Mouse (Mus musculus): ENCODE measurements around the gene Cisd3. TPM values are rescaled to one million over a fixed set of nuclear protein-coding genes. Genes with fewer than 3 reads are reported as not detected.

Gene Cisd3
- polyA plus RNA-seq, 1 experiment from 2014 or later = 41.2 TPM

GRCm38 (mm10) chr11:97664771-97665240 lies 20.8 kb upstream of the Cisd3 start:
- 29% methylated on average over 6 of the region's 6 CpGs for WGBS
- H3K27me3 ChIP-seq = peaks cover 4% of the 10 kb centered on the region; the same call in 1 of the 2 replicates
- peak overlapping the region; percentile 84 for H3K4me2 ChIP-seq
- ATAC-seq (replicated peaks; ENCODE audit: low FRiP score) = no peak
- H3K27ac ChIP-seq = peak overlapping the region; percentile 95
- H3K36me3 ChIP-seq = peaks cover 47% of the 10 kb centered on the region
- peaks cover 68% of the 10 kb centered on the region for H3K4me1 ChIP-seq
- H3K9ac ChIP-seq = peak overlapping the region; percentile 83
- H3K4me3 ChIP-seq (replicated peaks) = peak overlapping the region; percentile 85
- no peaks in the 10 kb centered on the region for H3K9me3 ChIP-seq (replicated peaks)

- Histone ChIP-seq H3K4me2 (peak overlapping the region; percentile 84), H3K27me3 (peaks cover 4% of the 10 kb centered on the region; the same call in 1 of the 2 replicates), H3K36me3 (peaks cover 53% of the 10 kb centered on the region), H3K9ac (0 out of 2 replicates have a peak overlapping the region, but pooled peaks have one; percentile 83), H3K4me3 (replicated peaks) (peak overlapping the region; percentile 85), H3K9me3 (replicated peaks) (no peaks in the 10 kb centered on the region), H3K4me1 (peaks cover 71% of the 10 kb centered on the region), H3K27ac (peak overlapping the region; percentile 95; the same call in 1 of the 2 replicates)
- ATAC-seq (replicated peaks; ENCODE audit: low FRiP score) = no peak
- WGBS = 87% methylated on average over 13 of the region's 13 CpGs
Measured at GRCm38 (mm10) chr11:97665431-97665830, 20.2 kb upstream of the Cisd3 start.

- Histone ChIP-seq H3K27ac (no peak overlapping the region), H3K4me1 (peaks cover 71% of the 10 kb centered on the region), H3K9me3 (replicated peaks) (no peaks in the 10 kb centered on the region), H3K4me2 (no peak overlapping the region), H3K36me3 (peaks cover 61% of the 10 kb centered on the region), H3K27me3 (peaks cover 4% of the 10 kb centered on the region; the same call in 1 of the 2 replicates), H3K4me3 (replicated peaks) (no peak overlapping the region), H3K9ac (no peak overlapping the region)
- ATAC-seq (replicated peaks; ENCODE audit: low FRiP score) = no peak
- 91% methylated on average over 7 of the region's 7 CpGs for WGBS
Measured at GRCm38 (mm10) chr11:97666221-97666620, 19.4 kb upstream of the Cisd3 start.

GRCm38 (mm10) chr11:97666794-97667193 lies 18.8 kb upstream of the Cisd3 start:
- Histone ChIP-seq H3K9me3 (replicated peaks) (no peaks in the 10 kb centered on the region), H3K36me3 (peaks cover 67% of the 10 kb centered on the region), H3K4me1 (peaks cover 65% of the 10 kb centered on the region), H3K4me2 (no peak overlapping the region), H3K27me3 (peaks cover 2% of the 10 kb centered on the region; the same call in 1 of the 2 replicates), H3K4me3 (replicated peaks) (no peak overlapping the region), H3K9ac (no peak overlapping the region), H3K27ac (no peak overlapping the region)
- ATAC-seq (replicated peaks; ENCODE audit: low FRiP score) = no peak
- WGBS = 94% methylated on average over 15 of the region's 15 CpGs

- ATAC-seq (replicated peaks; ENCODE audit: low FRiP score) = no peak
- Histone ChIP-seq H3K4me2 (no peak overlapping the region), H3K36me3 (peaks cover 80% of the 10 kb centered on the region), H3K27ac (peak overlapping the region; percentile 66; the same call in 1 of the 2 replicates), H3K4me3 (replicated peaks) (no peak overlapping the region), H3K27me3 (no peaks in the 10 kb centered on the region), H3K9me3 (replicated peaks) (no peaks in the 10 kb centered on the region), H3K4me1 (peaks cover 54% of the 10 kb centered on the region), H3K9ac (no peak overlapping the region)
- WGBS = 90% methylated on average over 7 of the region's 7 CpGs
Measured at GRCm38 (mm10) chr11:97668160-97668559, 17.5 kb upstream of the Cisd3 start.

- Histone ChIP-seq H3K4me2 (peak overlapping the region; percentile 19; the same call in 1 of the 2 replicates), H3K4me1 (peaks cover 52% of the 10 kb centered on the region), H3K27ac (peak overlapping the region; percentile 66), H3K27me3 (no peaks in the 10 kb centered on the region), H3K9me3 (replicated peaks) (no peaks in the 10 kb centered on the region), H3K4me3 (replicated peaks) (no peak overlapping the region), H3K36me3 (peaks cover 91% of the 10 kb centered on the region), H3K9ac (no peak overlapping the region)
- WGBS = 48% methylated on average over 15 of the region's 15 CpGs
- no peak for ATAC-seq (replicated peaks; ENCODE audit: low FRiP score)
Measured at GRCm38 (mm10) chr11:97669268-97669667, 16.4 kb upstream of the Cisd3 start.

- Histone ChIP-seq H3K9ac (no peak overlapping the region), H3K9me3 (replicated peaks) (no peaks in the 10 kb centered on the region), H3K4me1 (peaks cover 46% of the 10 kb centered on the region), H3K36me3 (peaks cover 97% of the 10 kb centered on the region), H3K4me3 (replicated peaks) (no peak overlapping the region), H3K27me3 (no peaks in the 10 kb centered on the region), H3K4me2 (peak overlapping the region; percentile 19; the same call in 1 of the 2 replicates), H3K27ac (peak overlapping the region; percentile 66)
- no peak for ATAC-seq (replicated peaks; ENCODE audit: low FRiP score)
- 28% methylated on average over 6 of the region's 6 CpGs for WGBS
Measured at GRCm38 (mm10) chr11:97669829-97670228, 15.8 kb upstream of the Cisd3 start.

GRCm38 (mm10) chr11:97670234-97671176 lies 15.1 kb upstream of the Cisd3 start:
- H3K27ac ChIP-seq = peak overlapping the region; percentile 66
- H3K4me2 ChIP-seq = no peak overlapping the region
- H3K36me3 ChIP-seq = peaks cover 99% of the 10 kb centered on the region
- no peak overlapping the region for H3K9ac ChIP-seq
- peaks cover 39% of the 10 kb centered on the region for H3K4me1 ChIP-seq
- no peaks in the 10 kb centered on the region for H3K9me3 ChIP-seq (replicated peaks)
- H3K4me3 ChIP-seq (replicated peaks) = no peak overlapping the region
- WGBS = 63% methylated on average over 13 of the region's 13 CpGs
- no peaks in the 10 kb centered on the region for H3K27me3 ChIP-seq
- ATAC-seq (replicated peaks; ENCODE audit: low FRiP score) = no peak

GRCm38 (mm10) chr11:97671177-97671527 lies 14.5 kb upstream of the Cisd3 start:
- H3K27ac ChIP-seq = no peak overlapping the region
- peaks cover 99% of the 10 kb centered on the region for H3K36me3 ChIP-seq
- 63% methylated on average over 2 of the region's 2 CpGs for WGBS

GRCm38 (mm10) chr11:97673148-97673547 lies 12.5 kb upstream of the Cisd3 start:
- Histone ChIP-seq H3K27ac (no peak overlapping the region), H3K4me3 (replicated peaks) (no peak overlapping the region), H3K4me1 (peaks cover 42% of the 10 kb centered on the region), H3K27me3 (no peaks in the 10 kb centered on the region), H3K4me2 (no peak overlapping the region), H3K9ac (no peak overlapping the region), H3K36me3 (peaks cover 100% of the 10 kb centered on the region), H3K9me3 (replicated peaks) (no peaks in the 10 kb centered on the region)
- no peak for ATAC-seq (replicated peaks; ENCODE audit: low FRiP score)
- WGBS = 90% methylated on average over 11 of the region's 11 CpGs

More at GRCm38 (mm10) chr11:97671177-97671527, 14.5 kb upstream of the Cisd3 start:
- Histone ChIP-seq H3K4me3 (replicated peaks) (no peak overlapping the region), H3K27me3 (no peaks in the 10 kb centered on the region), H3K9ac (no peak overlapping the region), H3K4me2 (no peak overlapping the region), H3K9me3 (replicated peaks) (no peaks in the 10 kb centered on the region), H3K4me1 (peaks cover 35% of the 10 kb centered on the region)
- no peak for ATAC-seq (replicated peaks; ENCODE audit: low FRiP score)

- no peak overlapping the region for H3K4me3 ChIP-seq (replicated peaks)
- no peak for ATAC-seq (replicated peaks; ENCODE audit: low FRiP score)
- H3K4me2 ChIP-seq = no peak overlapping the region
- H3K9ac ChIP-seq = no peak overlapping the region
- no peaks in the 10 kb centered on the region for H3K27me3 ChIP-seq
- WGBS = 84% methylated on average over 15 of the region's 15 CpGs
- H3K36me3 ChIP-seq = peaks cover 100% of the 10 kb centered on the region
- no peak overlapping the region for H3K27ac ChIP-seq
- no peaks in the 10 kb centered on the region for H3K9me3 ChIP-seq (replicated peaks)
- H3K4me1 ChIP-seq = peaks cover 12% of the 10 kb centered on the region
Measured at GRCm38 (mm10) chr11:97676050-97676754, 9.4 kb upstream of the Cisd3 start.

GRCm38 (mm10) chr11:97677381-97677780 lies 8.2 kb upstream of the Cisd3 start:
- H3K4me2 ChIP-seq = no peak overlapping the region
- H3K4me1 ChIP-seq = 0 out of 2 replicates have a peak, but pooled peaks cover 17% of the 10 kb centered on the region
- no peaks in the 10 kb centered on the region for H3K9me3 ChIP-seq (replicated peaks)
- WGBS = 59% methylated on average over 15 of the region's 15 CpGs
- peak overlapping the region; percentile 34; the same call in 1 of the 2 replicates for H3K27ac ChIP-seq
- no peaks in the 10 kb centered on the region for H3K27me3 ChIP-seq
- peaks cover 100% of the 10 kb centered on the region for H3K36me3 ChIP-seq
- no peak overlapping the region for H3K9ac ChIP-seq
- no peak overlapping the region for H3K4me3 ChIP-seq (replicated peaks)
- ATAC-seq (replicated peaks; ENCODE audit: low FRiP score) = no peak
